Mouse (Mus musculus) heart, adult 2 months (tissue): ENCODE data around the gene Proser1. TPM values are rescaled to one million over a fixed set of nuclear protein-coding genes. Genes with fewer than 3 reads are reported as not detected.

Experiments used
- DNase-seq, 2 experiments: peaks; one replicate each; pipeline ENCODE4 v3.0.0; 2021
- H3K27ac ChIP-seq: fragments of 200-600 bp; 2 replicates; pipeline ENCODE4 v1.8.1; 2022
- H3K27me3 ChIP-seq: fragments of 200-500 bp; 2 replicates; pipeline ENCODE4 v1.6.1; 2012; ENCODE audit warnings: mild to moderate bottlenecking, low read length, inconsistent platforms, mixed read lengths; ENCODE audit not compliant: control insufficient read depth, insufficient read depth
- H3K36me3 ChIP-seq: fragments of 200-500 bp; 2 replicates; pipeline ENCODE4 v1.6.1; 2012; ENCODE audit warnings: low read length, inconsistent platforms; ENCODE audit not compliant: control insufficient read depth, insufficient read depth
- H3K4me1 ChIP-seq: fragments of 200-500 bp; 2 replicates; pipeline ENCODE4 v1.6.1; 2011; ENCODE audit warnings: low read length; ENCODE audit not compliant: control insufficient read depth, insufficient read depth
- H3K4me3 ChIP-seq: fragments of 200-600 bp; 2 replicates; pipeline ENCODE4 v1.8.1; 2022
- H3K79me2 ChIP-seq: fragments of 200-500 bp; replicated peaks from 2 replicates; pipeline ENCODE4 v1.6.1; 2012; ENCODE audit warnings: mild to moderate bottlenecking, inconsistent platforms, low read length, moderate library complexity, mixed read lengths; ENCODE audit not compliant: control insufficient read depth, insufficient read depth
- H3K9ac ChIP-seq: fragments of 200-500 bp; 2 replicates; pipeline ENCODE4 v1.6.1; 2012; ENCODE audit warnings: low read depth, mild to moderate bottlenecking, control low read depth, inconsistent platforms, low read length, mixed read lengths
- CTCF ChIP-seq: fragments of 200-600 bp; IDR thresholded peaks from 2 replicates; pipeline ENCODE4 v1.8.1; 2022; ENCODE audit warnings: antibody characterized with exemption, mild to moderate bottlenecking, moderate library complexity
- EP300 ChIP-seq: fragments of 200-500 bp; IDR thresholded peaks from 2 replicates; pipeline ENCODE4 v1.6.1; 2011; ENCODE audit warnings: low read depth, low read length, control low read depth; ENCODE audit not compliant: insufficient read depth
- POLR2A ChIP-seq: fragments of 200-500 bp; IDR thresholded peaks from 2 replicates; pipeline ENCODE4 v1.6.1; 2011; ENCODE audit warnings: mild to moderate bottlenecking, low read depth, low read length, control low read depth; ENCODE audit not compliant: insufficient read depth
- WGBS: fragments of 180-500 bp; shearing (Covaris S2); methylation state at CpG from one replicate; pipeline ENCODE4 v1.1.7; 2018; 5-methylcytosine and 5-hydroxymethylcytosine counted together
- intact Hi-C: fragments of 180-260 bp; cut with DNase I; formaldehyde crosslinking; loops from one replicate; pipeline ENCODE4 v1.15.1; 2025
- long read RNA-seq: library from polyadenylated mRNA; stranded (forward); transcript quantifications from one replicate; pipeline ENCODE4 v2.0.0, GENCODE M21; 2021
- polyA plus RNA-seq: library from polyadenylated mRNA; depleted of rRNA; stranded (reverse); fragments of >200 nt; gene quantifications from 2 replicates; pipeline ENCODE4 v1.2.3, GENCODE M21; 2012; rRNA removed
- total RNA-seq, 2 experiments: library from RNA; stranded (reverse); gene quantifications; 2 replicates each; pipeline ENCODE4 v1.2.3; 2021

Gene Proser1
- total RNA-seq (1 to 10 TPM; 7.2 to 7.9 TPM), polyA plus RNA-seq (10.3 and 14.4 TPM in 2 replicates)
- long read RNA-seq, full-length matches to known transcripts = 1 of 1 reads
- long read RNA-seq, partial matches to known transcripts = 0 of 1 reads
- long read RNA-seq, other reads (novel, unspliced or antisense) = 0 of 1 reads

DNA sequence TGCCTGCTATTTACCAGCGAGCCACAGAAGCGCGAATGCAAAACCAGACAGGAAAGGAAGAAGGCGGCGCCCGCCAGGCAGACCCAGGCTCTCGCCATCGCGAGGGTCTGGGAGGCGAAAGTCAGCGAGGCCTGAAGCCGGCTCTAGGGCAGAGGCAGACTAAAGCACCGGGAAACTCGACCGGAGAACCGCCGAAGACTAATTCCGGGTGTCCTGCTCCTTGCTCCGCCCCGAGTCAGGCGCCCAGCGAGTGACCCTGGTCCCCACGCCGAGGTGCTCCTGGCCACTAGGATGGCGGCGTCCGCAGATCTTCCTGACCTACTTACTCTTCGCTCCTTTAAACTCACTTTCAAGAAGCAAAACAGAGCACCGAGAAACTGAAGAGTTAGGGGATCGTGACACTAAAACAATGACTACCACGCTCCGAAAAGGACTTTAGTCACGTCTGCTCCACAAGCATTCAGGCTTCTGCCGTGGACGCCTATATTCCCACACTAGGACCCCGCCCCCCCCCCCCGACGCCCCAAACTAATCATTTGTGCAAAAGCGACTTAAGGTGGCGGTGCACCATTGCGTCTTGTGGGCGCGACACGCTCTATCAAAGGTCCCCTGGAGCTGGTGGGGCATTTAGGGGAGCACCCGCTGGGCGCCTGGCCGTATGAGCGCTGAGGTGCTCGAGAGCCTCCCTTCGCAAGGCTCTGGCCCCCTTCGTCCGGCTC lies at the start of gene Proser1, which contains the start of gene Nhlrc3:
TSS of gene Proser1 (plus strand) at position 621 of the 719 bp plus-strand sequence.
TSS of gene Nhlrc3 (minus strand) at position 287 of the 719 bp plus-strand sequence.
- intact Hi-C loops = loop anchor here (5.0 to 10.0 kb wide), 4 partner anchors 399 to 1908 kb away; partner anchors contain the start of genes Cog6 and Ufm1
- Histone ChIP-seq H3K27ac (peak within 1 kb of the TSS; percentile 99), H3K4me3 (peak within 1 kb of the TSS; percentile 99), H3K27me3 (no peaks in the 10 kb centered on the region), H3K79me2 (peaks cover 9% of the 10 kb centered on the region), H3K9ac (peak within 1 kb of the TSS; percentile 96), H3K36me3 (peaks cover 28% of the 10 kb centered on the region), H3K4me1 (peaks cover 4% of the 10 kb centered on the region)
- DNase-seq = peak; percentile 96 to 98
- under 1% methylated on average over 52 of the region's 52 CpGs for WGBS
- no peak for TF ChIP-seq CTCF
- TF ChIP-seq POLR2A = peak; percentile 58; the same call in 1 of the 2 replicates
- 0 out of 2 replicates have a peak, but pooled peaks have one; percentile 49 for TF ChIP-seq EP300

DNA sequence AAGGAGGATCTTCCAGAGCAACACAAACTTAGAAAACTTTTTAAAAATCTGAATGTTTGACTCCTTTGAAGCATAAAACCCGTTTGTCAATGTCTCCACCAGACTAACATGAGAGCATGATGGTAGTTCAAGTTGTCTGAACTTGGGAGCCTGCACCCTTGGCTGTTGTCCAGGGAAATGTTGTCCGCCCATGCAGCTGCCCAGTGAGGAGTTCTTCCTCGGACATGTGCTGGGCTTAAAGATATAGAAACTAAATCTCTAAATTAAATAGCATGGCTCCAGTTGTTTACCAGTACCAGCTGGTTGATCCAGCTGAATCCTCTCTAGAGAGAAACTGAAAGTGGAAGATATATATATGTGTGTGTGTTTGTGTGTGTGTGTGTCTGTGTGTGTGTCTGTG lies 49.5 kb upstream of the Proser1 start:
- no peak for DNase-seq
- 21% methylated on average over 3 of the region's 3 CpGs for WGBS

DNA sequence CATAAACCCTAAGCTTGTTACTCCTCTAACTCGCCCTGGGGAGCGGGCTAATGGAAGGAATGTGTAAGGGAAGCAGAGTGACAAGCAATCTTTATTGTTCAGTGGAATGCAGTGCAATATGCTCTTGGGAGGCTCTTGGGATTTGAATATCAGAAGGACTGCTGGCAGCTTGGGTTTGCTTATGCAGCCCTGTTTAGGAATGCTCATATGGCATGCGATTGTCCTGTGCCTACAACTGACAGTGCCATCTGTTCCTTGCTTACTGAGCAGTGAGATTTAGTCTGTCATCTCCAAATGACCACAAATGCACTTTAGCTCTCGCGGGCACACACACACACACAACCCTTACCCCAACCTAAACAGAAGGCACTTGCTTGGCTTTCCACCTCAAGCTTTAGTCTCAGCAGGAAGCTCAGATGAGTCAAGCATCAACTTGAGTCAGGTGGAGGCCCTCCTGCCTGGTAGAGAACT lies 47.4 kb upstream of the Proser1 start:
- intact Hi-C loops = no loop called here
- no peak overlapping the region for H3K4me3 ChIP-seq
- TF ChIP-seq CTCF (no peak), EP300 (no peak), POLR2A (no peak)
- H3K79me2 ChIP-seq = no peaks in the 10 kb centered on the region
- no peak overlapping the region for H3K9ac ChIP-seq
- H3K27ac ChIP-seq = no peak overlapping the region
- no peaks in the 10 kb centered on the region for H3K36me3 ChIP-seq
- DNase-seq = no peak
- no peaks in the 10 kb centered on the region for H3K27me3 ChIP-seq
- no peaks in the 10 kb centered on the region for H3K4me1 ChIP-seq
- 65% methylated on average over 5 of the region's 5 CpGs for WGBS

More for the DNA sequence above, 49.5 kb upstream of the Proser1 start:
- H3K27ac ChIP-seq = no peak overlapping the region
- H3K4me1 ChIP-seq = no peaks in the 10 kb centered on the region
- no peaks in the 10 kb centered on the region for H3K79me2 ChIP-seq
- TF ChIP-seq POLR2A (no peak), CTCF (no peak), EP300 (no peak)
- no peaks in the 10 kb centered on the region for H3K27me3 ChIP-seq
- no peaks in the 10 kb centered on the region for H3K36me3 ChIP-seq
- H3K9ac ChIP-seq = no peak overlapping the region
- H3K4me3 ChIP-seq = no peak overlapping the region
- intact Hi-C loops = no loop called here

DNA sequence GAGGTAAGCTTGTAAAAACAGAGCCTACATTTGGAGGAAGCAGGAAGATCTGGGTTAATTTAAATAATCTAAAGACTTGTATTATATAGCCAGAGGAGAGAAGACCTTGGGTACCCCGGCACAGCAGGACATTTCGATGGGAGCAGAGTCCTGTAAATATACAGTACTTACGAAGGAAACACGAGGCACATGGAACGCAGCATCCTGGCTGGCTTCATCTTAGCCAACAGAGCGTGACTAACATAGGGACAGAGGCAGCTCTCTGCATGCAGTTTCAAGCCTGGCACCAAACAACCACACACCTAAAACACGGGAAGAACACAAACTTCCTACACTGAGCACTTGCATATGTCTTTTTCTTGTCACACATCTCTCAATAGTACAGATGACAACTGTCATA lies 45.8 kb upstream of the Proser1 start:
- intact Hi-C loops = no loop called here
- Histone ChIP-seq H3K9ac (no peak overlapping the region), H3K27me3 (no peaks in the 10 kb centered on the region), H3K36me3 (no peaks in the 10 kb centered on the region), H3K4me3 (no peak overlapping the region), H3K79me2 (no peaks in the 10 kb centered on the region), H3K4me1 (no peaks in the 10 kb centered on the region), H3K27ac (no peak overlapping the region)
- no peak for DNase-seq
- no peak for TF ChIP-seq EP300
- TF ChIP-seq POLR2A = no peak
- no peak for TF ChIP-seq CTCF
- WGBS = 85% methylated on average over 7 of the region's 7 CpGs

DNA sequence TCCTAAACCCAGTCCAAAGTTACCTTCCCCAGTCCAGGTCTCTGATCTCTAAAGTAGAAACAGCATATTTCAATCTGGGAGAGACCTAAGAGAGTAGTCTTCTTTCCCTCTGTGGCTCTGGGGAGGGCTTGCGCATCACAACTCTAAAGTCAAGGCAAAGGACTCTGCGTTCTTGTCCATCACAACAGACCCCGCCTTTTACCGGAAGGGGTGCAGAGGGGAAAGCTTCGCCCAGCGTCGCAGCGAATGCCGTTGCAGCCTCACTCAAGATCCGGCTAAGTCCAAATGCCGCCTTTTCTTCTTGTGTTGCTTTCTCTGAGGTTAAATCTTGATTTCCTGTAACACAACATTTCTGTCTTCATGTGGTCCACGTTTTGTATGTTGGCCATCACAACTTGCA lies 41.8 kb upstream of the Proser1 start:
- no peak for DNase-seq
- Histone ChIP-seq H3K36me3 (no peaks in the 10 kb centered on the region), H3K9ac (no peak overlapping the region), H3K27me3 (no peaks in the 10 kb centered on the region), H3K4me3 (no peak overlapping the region), H3K27ac (no peak overlapping the region), H3K4me1 (no peaks in the 10 kb centered on the region), H3K79me2 (no peaks in the 10 kb centered on the region)
- 88% methylated on average over 12 of the region's 12 CpGs for WGBS
- intact Hi-C loops = no loop called here
- no peak for TF ChIP-seq CTCF
- no peak for TF ChIP-seq EP300
- no peak for TF ChIP-seq POLR2A

DNA sequence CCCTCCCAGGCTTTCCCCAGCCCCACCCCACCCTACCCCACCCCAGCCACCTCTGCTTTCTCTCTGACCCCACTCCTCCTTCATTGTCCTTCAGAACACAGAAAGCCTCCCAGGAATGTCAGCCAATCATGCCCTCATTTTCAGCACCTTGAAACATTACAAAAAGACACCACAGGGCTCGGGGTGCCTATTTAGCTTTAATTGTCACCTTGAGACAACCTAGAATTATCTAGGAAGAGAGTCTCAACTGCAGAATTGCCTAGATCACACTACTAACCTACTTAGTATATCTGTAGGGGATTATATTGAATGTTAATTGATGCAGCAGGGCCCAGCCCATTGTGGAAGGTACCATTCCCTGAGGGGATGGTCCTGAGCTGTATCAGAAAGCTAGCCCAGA lies 40.8 kb upstream of the Proser1 start:
- H3K79me2 ChIP-seq = no peaks in the 10 kb centered on the region
- H3K4me3 ChIP-seq = no peak overlapping the region
- 65% methylated on average over 1 of the region's 1 CpGs for WGBS
- H3K9ac ChIP-seq = no peak overlapping the region
- TF ChIP-seq CTCF (no peak), POLR2A (no peak), EP300 (no peak)
- intact Hi-C loops = no loop called here
- H3K4me1 ChIP-seq = no peaks in the 10 kb centered on the region
- DNase-seq = no peak
- no peaks in the 10 kb centered on the region for H3K36me3 ChIP-seq
- no peaks in the 10 kb centered on the region for H3K27me3 ChIP-seq
- H3K27ac ChIP-seq = no peak overlapping the region
